Mouse (Mus musculus) adrenal gland, adult 8-10 months (tissue): ENCODE data around the gene Gm49380. TPM values are rescaled to one million over a fixed set of nuclear protein-coding genes. Genes with fewer than 3 reads are reported as not detected.

Experiments
- DNase-seq: peaks from one replicate; pipeline ENCODE4 v3.0.0; 2022
- total RNA-seq, 4 experiments: library from RNA; stranded (reverse); gene quantifications; 2 replicates each; pipeline ENCODE4 v1.2.4; 2022

The Gm49380 gene
- total RNA-seq, 4 experiments from 2014 or later: 0.20 to 1.1 (median 0.93) TPM

DNA sequence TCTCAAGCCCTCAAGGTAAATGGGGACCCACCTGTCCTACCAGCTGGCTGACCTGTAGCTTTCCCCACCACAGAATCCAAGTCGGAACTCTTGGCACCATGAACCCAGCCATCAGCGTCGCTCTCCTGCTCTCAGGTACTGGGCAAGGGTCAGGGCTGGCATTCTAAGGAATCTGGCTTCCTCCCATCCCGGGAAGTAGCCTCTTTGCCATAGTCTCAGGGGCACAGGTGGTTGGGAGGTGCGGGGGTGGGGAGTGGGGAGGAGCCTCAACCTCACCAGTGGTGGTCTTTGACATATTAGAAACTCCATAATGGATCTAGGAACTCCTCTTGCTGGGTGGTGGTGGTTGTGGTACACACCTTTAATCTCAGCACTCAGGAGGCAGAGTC is 67.4 kb downstream of the Gm49380 start:
- no peak for DNase-seq

DNA sequence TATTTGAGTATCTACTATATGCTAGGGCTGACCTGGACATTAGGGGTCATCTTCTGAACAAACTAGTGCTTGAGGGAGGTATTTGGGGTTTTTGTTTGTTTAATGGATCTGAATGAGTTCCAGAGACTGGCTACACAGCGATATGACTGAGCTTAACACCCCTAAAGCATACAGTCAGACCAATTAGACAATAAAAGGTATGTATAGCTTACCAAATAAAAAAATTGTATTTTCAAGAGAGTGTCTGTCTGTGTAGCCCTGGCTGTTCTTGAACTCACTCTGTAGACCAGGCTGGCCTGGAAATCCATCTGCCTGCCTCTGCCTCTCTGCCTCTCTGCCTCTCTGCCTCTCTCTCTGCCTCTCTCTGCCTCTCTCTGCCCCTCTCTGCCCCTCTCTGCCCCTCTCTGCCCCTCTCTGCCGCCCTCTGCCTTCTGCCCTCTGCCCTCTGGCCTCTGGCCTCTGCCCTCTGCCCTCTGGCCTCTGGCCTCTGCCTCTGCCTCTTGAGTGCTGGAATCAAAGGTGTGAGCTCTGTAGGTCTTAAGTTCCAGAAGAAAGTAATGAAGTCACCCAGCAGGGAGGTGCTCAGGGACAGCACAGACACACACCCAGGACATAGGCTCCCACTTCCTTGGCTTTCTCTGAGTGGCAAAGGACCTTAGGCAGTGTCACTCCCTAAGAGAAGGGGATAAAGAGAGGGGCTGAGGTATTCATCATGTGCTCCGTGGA is 68.0 kb downstream of the Gm49380 start:
- no peak for DNase-seq

DNA sequence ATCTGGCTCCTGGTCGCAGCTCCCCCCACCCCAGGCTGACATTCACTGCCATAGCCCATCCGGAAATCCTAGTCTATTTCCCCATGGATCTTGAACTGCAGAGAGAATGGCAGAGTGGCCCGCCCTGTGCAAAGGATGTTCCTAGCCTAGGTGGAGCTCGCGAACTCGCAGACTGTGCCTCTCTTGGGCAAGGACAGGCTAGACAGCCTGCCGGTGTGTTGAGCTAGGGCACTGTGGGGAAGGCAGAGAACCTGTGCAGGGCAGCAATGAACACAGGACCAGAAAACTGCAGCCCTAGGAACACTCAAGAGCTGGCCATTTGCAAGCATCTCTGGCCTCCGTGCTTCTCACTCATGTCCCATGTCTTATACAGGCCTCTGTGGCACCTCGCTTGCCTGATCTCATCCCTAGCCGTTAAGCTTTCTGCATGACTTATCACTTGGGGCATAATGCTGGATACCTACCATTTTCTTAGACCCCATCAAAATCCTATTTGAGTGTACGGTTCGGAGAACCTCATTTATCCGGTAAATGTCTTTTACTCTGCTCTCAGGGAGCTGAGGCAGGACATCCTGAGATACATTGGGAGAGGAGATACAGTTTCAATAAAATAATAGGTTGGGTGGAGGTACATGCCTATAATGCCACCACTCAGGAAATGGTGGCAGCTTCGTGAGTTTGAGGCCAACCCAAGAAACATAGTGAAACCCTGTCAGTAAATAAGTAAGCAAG is 68.7 kb downstream of the Gm49380 start:
- no peak for DNase-seq

DNA sequence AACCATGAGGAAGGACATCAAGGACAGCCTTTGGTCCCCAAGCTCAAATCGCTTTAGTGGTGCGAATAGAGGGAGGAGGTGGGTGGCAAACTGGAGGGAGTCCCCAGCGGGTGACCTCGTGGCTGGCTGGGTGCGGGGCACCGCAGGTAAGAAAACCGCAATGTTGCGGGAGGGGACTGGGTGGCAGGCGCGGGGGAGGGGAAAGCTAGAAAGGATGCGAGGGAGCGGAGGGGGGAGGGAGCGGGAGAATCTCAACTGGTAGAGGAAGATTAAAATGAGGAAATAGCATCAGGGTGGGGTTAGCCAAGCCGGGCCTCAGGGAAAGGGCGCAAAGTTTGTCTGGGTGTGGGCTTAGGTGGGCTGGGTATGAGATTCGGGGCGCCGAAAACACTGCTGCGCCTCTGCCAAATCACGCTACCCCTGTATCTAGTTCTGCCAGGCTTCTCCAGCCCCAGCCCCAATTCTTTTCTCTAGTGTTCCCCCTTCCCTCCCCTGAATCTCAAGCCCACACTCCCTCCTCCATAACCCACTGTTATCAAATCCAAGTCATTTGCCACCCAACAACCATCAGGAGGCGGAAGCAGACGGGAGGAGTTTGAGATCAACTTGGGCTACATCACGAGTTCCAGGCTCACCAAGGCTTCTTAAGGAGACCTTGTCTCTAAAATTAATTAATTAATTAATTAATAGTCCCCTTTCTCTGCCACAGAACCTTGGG is 69.4 kb downstream of the Gm49380 start:
- DNase-seq: no peak

DNA sequence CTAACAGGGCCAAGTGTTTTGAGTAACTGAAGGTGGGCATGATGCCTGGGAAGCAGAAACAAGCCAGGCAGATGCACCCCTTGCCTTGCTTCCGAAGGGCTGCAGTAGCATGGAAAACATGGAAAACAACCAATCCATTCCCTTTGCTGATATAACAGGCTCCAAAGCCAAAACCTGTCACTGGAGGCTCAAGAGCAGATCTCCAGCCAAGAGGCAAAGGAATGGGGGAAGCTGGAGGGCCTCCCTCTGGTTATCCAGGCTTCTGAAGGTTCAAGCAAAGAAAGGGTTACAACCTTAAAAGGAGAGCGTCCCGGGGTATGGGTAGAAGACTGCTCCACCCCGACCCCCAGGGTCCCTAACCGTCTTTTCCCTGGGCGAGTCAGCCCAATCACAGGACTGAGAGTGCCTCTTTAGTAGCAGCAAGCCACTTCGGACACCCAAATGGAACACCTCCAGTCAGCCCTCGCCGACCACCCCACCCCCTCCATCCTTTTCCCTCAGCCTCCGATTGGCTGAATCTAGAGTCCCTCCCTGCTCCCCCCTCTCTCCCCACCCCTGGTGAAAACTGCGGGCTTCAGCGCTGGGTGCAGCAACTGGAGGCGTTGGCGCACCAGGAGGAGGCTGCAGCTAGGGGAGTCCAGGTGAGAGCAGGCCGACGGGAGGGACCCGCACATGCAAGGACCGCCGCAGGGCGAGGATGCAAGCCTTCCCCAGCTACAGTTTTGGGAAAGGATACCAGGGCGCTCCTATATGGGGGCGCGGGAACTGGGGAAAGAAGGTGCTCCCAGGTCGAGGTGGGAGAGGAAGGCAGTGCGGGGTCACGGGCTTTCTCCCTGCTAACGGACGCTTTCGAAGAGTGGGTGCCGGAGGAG is 70.2 kb downstream of the Gm49380 start, which contains the start of gene Thy1:
Gene Thy1, plus strand, starts transcription at position 549 of the 872 bp plus-strand sequence.
- no peak for DNase-seq

DNA sequence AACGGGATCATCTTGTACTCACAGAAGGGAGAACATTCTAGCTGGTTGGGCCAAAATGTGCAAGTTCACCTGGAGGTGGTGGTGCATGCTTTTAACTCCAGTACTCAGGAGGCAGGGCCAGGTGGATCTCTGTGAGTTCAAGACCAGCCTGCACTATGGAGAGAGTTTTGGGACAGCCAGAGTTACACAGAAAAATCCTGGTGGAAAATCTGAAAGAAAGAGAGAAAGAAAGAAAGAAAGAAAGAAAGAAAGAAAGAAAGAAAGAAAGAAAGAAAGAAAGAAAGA is 71.0 kb downstream of the Gm49380 start:
- DNase-seq: no peak

DNA sequence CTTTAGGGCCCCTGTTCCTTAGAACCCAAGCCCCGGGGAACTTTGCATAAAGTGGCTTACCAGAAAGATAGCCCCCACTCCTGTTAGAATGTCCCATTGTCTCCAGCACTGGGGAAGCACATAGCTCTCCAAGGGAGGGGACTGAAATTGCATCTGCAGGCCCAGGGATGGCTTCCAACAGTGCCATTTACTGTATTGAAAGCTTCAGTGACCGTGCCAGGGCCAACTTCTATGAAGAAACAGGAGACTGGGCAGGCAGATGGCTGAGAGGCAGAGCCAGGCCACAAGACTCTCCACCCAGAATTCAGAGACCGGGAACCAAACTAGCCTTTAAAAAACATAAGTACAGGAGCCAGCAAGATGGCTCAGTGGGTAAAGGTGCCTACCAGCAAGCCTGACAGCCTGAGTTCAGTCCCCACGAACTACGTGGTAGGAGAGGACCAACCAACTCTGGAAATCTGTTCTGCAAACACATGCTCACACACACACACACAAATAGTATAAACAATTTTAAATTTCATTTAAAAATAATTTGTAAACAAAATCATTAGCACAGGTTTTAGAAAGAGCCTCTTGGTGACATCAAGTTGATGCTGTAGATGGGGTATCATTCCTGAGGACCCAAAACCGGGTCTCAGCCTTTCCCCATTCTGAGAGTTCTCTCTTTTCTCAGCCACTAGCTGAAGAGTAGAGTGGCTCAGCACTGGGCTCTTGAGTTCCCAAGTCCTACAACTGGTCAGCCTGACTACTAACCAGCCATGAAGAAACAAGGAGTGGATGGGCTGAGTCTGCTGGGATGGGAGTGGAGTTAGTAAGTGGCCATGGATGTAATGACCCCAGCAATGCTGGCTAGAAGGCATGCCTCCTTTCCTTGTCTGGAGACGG is 71.5 kb downstream of the Gm49380 start:
- DNase-seq: no peak

DNA sequence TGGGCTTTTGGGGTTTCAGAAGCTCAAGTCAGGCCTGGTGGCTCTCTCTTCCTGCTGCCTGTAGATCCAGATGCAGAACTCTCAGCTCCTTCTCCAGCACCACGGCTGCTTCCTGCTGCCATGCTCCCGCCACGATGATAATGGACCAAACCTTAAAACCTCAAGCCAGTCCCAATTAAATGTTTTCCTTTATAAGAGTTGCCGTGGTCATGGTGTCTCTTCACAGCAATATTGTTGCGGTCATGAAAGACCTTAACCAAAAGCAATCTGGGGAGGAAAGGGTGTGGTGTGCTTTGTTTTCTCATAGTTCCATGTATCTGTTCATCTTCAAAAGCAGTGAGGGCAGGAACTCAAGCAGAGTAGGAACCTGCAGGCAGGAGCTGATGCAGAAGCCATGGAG is 76.2 kb downstream of the Gm49380 start:
- no peak for DNase-seq

DNA sequence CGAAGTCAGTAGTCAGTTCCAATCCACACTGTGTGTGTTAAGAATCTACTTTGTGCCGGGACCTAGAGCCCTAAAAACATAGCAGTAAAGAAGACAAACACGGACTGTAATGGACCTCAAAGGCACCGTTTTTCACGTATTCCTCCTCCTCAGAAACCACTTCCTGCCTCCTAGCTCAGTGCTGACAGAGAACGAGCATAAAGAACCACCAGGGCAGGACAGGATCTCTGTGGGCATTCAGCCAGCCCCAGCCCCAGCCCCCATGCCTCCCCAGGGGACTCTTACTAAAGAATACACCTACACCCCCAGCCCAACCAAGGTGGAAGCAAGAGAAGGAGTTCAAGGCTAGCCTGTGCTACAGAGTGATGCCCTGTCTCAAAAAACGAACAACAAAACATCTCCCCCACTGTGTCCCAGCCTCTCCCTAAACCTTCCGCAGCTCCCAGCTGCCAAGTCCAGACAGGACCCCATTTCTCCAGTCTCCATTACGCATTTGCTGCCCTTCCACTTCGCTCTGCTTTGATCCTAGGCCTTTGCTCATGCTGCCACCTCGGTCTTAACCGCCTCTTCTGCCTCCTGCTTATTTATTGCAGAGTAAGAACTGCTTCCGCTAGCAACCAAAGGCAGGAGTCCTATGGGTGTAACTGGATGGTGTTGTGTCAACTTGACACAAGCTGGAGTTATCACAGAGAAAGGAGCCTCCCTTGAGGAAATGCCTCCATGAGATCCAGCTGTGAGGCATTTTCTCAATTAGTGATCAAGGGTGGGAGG is 79.2 kb downstream of the Gm49380 start:
- no peak for DNase-seq

DNA sequence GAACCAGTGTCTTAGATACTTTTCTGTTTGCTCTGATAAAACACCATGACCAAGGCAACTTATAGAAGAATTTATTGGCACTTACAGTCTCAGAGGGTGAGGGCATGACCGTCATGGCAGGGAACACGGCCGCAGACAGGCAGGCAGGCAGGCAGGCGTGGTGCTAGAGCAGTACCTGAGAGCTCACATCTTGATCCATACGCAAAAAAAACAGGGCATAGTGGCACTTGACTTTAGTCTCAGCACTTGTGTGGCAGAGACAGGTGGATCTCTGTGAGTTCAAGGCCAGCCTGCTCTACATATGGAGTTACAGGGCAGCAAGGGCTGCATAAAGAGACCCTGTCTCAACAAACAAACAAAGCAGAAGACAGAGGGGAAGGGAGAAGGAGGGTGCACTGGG is 80.0 kb downstream of the Gm49380 start:
- no peak for DNase-seq

DNA sequence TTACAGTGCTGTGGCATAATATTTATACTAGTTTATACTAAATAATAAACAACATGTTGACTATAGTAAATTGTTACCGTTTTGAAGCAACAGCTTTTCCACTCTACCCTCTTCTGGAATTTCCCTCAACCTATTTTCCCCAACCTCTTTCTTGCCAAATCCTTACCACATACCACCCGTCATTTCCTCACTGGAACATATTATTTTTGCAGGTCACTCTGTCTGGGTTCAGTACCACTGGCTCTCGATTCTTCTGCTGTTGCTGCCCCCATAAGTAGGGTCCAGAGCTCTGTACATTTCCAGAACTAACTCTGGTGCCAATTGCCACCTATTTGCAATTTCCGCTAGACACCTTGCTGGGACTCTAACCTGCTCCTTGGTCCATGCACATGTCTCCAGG is 81.4 kb downstream of the Gm49380 start:
- DNase-seq: no peak

DNA sequence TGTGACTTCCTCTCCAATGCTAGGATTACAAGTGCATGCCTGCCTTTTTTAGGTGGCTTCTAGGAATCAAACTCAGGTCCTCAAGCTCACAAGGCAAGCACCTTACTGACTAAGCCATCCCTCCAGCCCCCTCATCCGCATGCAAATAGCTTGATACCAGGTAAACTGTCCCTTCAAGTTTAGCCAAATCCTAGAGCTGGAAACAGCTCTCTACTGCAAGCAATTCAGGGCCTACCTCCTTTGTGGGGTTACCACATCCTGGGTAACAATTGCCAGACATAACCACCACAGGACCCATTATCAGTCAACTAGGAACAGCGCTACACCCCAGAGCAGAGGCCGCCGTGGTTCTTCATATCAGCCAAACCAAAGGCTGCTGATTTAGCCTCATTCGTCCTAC is 82.2 kb downstream of the Gm49380 start:
- no peak for DNase-seq

DNA sequence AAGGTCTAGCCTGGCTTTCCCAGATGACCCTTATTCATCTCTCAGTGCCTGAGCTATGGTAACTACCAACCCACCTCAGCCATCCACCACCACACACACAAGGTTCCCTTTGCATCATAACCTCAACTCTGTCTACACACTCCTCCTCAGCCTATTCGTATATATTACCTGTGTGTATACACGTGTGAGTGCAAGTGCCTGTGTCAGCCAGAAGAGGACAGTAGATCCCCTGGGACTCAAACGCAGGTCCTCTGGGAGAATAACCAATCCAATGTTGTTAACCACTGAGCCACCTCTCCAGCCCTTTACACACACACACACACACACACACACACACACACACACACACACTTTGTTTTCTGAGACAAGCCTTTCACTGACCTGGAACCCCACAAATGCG is 82.7 kb downstream of the Gm49380 start:
- no peak for DNase-seq

DNA sequence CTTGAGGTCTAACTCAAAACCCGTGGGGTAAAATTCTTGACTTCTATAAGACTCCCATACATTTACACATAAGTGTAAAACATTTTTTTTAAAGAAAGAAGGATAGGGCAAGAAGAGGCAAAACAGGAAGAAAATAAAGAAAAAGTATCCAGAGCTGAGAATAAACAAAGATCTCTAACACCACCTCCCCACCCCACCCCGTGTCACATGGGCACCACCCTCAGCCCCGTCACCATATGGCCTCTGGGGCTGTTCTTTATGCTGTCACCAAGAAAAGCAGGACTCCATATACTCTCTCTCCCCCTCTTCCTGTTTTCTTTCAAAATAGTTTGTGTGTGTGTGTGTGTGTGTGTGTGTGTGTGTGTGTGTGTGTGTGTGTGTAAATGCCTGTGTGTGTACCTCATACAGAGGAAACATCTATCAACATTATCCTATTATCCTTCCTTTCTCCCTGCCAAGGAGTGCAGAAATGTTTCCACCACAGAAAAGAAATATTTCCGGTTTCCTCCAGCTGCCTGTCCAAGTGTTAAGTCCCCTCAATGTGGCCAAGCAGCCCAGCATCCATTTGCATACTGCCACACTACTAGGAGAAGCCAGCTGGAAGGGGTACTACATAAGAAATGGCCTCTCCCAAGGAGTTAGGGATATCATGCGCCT is 83.6 kb downstream of the Gm49380 start:
- DNase-seq: no peak

DNA sequence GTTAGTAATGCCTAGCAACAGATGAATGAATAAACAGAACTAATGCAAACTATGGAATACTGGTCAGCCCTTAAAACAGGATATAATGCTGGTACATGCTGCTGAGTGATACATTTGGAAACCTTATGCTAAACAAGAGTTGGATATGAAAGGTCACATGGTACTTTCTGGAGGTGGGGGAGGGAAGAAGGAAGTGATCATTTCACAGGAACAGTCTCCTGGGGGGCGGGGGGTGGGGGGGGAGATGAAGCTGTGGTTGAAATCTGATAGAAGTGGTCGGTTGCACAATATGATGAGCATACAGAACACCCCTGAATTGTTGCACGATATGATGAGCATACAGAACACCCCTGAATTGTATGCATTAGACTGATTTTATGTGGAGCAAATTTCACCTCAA is 89.2 kb downstream of the Gm49380 start:
- DNase-seq: no peak

DNA sequence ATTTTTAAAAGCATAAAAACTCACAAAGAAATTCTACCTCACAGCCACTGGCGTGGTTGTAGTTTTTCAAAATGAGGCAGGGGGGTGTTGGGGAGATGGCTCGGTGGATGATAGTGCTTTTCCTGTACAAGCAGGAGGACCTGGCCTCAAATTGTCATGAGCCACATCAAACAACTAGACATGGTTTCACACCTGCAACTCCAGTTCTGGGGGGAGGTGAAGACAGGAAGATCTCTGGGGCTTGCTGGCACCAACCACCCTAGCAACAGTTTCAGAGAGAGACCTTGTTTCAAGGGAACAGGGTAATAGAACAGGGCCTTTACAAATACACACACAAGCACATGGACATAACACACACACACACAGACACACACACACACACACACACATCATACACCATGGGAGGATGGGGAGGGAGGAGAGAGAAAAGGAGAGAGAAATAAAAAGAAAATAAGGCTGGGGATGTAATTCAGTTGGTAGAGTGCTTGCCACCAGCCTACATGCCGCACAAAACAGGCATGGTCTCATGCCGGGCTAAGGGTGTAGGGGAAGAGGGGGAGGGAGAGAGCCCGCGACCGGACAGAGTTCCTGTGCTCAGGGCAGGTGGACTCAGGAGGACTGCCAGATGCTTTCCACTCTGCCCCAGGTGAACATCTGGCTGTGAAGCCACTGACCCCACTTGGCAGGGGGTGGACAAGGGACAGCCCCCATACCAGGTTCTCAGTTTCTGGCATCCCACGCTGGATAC is 91.0 kb downstream of the Gm49380 start:
- no peak for DNase-seq

DNA sequence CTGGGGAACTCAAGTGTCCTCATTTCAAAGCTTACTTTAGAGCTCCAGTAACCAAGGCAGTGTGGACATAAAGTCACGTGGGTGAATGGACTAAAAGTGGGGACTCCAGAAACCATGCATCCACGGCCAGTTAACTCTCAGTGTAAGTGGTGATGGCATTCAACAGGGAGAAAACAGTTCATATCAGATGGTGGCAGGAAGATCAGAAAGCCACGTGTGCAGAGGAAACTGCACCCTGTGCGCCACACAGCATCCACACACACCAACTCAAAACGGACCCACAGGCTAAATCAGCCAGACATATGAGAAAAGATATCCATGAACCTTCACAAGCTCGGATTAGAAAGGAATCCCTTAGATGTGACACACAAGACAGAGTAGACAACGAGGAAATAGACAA is 93.3 kb downstream of the Gm49380 start:
- no peak for DNase-seq

DNA sequence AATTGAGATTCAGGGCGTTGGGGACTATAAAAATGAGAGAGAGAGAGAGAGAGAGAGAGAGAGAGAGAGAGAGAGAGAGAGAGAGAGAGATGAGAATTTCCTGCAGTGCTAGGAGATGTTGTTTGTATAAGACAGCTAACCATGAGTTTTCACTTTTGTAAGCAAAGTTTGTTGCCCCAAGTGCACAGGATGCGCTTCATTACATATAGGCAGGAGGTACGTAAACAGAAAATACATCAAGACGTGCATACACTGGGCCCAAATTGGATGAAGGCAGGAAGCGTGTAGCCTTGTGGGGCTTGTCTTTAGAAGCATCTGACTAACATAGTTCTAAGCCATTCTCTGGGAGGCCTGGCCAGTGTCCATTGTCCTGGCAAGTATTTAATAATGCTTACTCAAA is 95.5 kb downstream of the Gm49380 start:
- DNase-seq: no peak
